Mouse (Mus musculus): Measurements from ENCODE around the gene S1pr1. TPM values are rescaled to one million over a fixed set of nuclear protein-coding genes. Genes with fewer than 3 reads are reported as not detected.

Gene S1pr1
- polyA plus RNA-seq, 1 experiment from 2014 or later = 15.7 TPM

DNA sequence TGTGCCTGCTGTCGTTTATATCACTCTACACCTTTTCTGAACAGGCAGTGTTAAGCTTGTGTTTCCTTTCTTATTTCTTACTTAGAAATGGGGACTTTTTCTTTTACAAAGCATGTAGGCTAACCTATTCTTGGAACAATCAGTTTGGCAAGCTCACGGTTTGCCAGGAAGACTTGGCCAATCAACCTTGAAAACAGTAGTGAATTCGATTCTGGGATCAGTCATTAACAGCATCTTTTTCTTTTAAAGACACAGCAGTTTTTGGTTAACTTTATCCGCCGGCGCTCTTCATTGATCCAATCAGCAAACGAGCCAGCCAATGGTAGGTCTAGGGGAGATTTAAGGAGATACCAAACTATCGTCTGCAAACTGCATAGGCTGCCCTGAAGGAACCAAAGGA is 31.6 kb upstream of the S1pr1 start:
- DNase-seq (ENCODE audit: low spot score) = no peak
- Histone ChIP-seq H3K4me2 (ENCODE audit: low read depth) (no peak overlapping the region), H3K9me3 (ENCODE audit: control insufficient read depth, low read length) (no peaks in the 10 kb centered on the region), H3K9ac (ENCODE audit: low read length) (no peak overlapping the region), H3K27ac (ENCODE audit: low read depth, low read length) (no peak overlapping the region), H3K4me3 (ENCODE audit: low read depth, low read length) (no peak overlapping the region), H3K27me3 (ENCODE audit: control insufficient read depth, insufficient read depth, low read length) (no peaks in the 10 kb centered on the region), H3K4me1 (ENCODE audit: control insufficient read depth, insufficient read depth, low read length) (no peaks in the 10 kb centered on the region), H3K36me3 (ENCODE audit: control insufficient read depth, insufficient read depth, low read length) (no peaks in the 10 kb centered on the region)
- ATAC-seq (ENCODE audit: insufficient read depth, low FRiP score, low TSS enrichment) = no peak
- 90% methylated on average over 8 of the region's 8 CpGs for WGBS

DNA sequence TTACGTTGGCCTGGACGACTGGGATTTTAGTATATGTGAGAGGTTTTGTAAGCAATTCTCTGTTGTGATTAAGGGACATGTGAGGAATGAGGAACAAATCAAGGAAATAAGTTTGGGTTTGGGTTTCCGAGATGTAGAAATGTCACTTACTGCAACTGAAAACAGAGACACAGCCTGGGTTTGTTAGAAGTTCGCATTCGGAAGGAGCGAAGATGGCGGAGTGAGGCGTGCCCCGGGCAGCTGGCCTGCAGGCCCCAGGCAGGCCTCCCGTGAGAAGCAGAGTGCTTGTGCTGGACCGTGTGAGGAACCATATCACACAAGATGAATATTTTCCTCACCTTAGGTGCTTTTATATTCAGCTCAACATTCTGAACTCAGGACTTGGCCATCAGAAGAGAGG is 30.2 kb upstream of the S1pr1 start:
- WGBS = 95% methylated on average over 11 of the region's 11 CpGs
- Histone ChIP-seq H3K4me3 (ENCODE audit: low read depth, low read length) (no peak overlapping the region), H3K9me3 (ENCODE audit: control insufficient read depth, low read length) (no peaks in the 10 kb centered on the region), H3K27me3 (ENCODE audit: control insufficient read depth, insufficient read depth, low read length) (no peaks in the 10 kb centered on the region), H3K4me1 (ENCODE audit: control insufficient read depth, insufficient read depth, low read length) (no peaks in the 10 kb centered on the region), H3K4me2 (ENCODE audit: low read depth) (no peak overlapping the region), H3K9ac (ENCODE audit: low read length) (no peak overlapping the region), H3K27ac (ENCODE audit: low read depth, low read length) (no peak overlapping the region), H3K36me3 (ENCODE audit: control insufficient read depth, insufficient read depth, low read length) (no peaks in the 10 kb centered on the region)
- ATAC-seq (ENCODE audit: insufficient read depth, low FRiP score, low TSS enrichment) (no peak), DNase-seq (ENCODE audit: low spot score) (no peak)

DNA sequence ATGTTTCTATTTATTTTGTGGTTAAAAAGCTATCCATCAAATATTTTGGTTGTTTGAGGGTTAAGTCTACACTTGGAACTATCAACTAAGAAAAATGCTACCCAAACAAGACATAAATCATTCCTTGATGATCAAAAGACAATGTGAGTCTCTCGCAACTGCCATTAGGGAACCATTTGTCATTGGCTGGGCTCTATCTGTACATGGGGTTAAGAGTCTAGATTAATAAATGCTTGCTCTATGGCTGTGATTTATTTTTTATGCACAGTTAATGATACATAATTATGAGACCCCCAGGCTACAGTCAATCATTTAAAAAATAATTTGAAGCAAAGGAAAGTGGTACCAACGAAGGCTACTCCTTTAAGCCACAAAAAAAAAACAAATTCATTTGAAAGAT is 23.7 kb upstream of the S1pr1 start:
- Histone ChIP-seq H3K27me3 (ENCODE audit: control insufficient read depth, insufficient read depth, low read length) (no peaks in the 10 kb centered on the region), H3K9me3 (ENCODE audit: control insufficient read depth, low read length) (no peaks in the 10 kb centered on the region), H3K27ac (ENCODE audit: low read depth, low read length) (no peak overlapping the region), H3K4me3 (ENCODE audit: low read depth, low read length) (no peak overlapping the region), H3K36me3 (ENCODE audit: control insufficient read depth, insufficient read depth, low read length) (no peaks in the 10 kb centered on the region), H3K9ac (ENCODE audit: low read length) (no peak overlapping the region), H3K4me2 (ENCODE audit: low read depth) (no peak overlapping the region), H3K4me1 (ENCODE audit: control insufficient read depth, insufficient read depth, low read length) (no peaks in the 10 kb centered on the region)
- WGBS = 46% methylated on average over 2 of the region's 2 CpGs
- no peak for DNase-seq (ENCODE audit: low spot score)
- ATAC-seq (ENCODE audit: insufficient read depth, low FRiP score, low TSS enrichment) = no peak

DNA sequence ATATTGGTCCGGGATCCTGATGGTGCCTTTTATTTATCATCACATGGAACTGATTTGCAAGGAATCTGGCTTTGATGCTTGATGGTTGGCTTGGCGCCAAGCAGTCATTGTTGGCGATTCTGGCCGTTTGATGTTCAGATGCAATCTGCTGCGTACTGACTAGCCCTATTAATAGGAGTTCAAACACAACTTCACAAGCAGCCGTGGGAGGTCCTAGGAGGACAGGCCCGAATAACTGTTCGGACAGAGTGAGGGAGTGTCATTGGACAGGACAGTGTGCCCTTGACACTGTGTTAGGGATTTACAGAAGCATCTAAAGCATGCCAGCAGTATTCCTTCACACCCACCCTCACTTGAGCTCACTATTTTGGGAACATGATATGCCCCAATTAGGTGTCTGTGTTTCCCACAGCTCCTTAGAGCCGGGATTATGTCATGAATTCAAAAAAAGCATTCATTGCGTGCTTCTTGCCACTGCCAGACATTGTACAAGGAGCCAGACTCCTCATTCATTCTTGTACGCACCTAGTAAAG is 23.0 kb upstream of the S1pr1 start:
- H3K36me3 ChIP-seq (ENCODE audit: control insufficient read depth, insufficient read depth, low read length) = no peaks in the 10 kb centered on the region
- no peak overlapping the region for H3K27ac ChIP-seq (ENCODE audit: low read depth, low read length)
- ATAC-seq (ENCODE audit: insufficient read depth, low FRiP score, low TSS enrichment) = no peak
- no peak overlapping the region for H3K9ac ChIP-seq (ENCODE audit: low read length)
- WGBS = 72% methylated on average over 11 of the region's 11 CpGs
- no peaks in the 10 kb centered on the region for H3K9me3 ChIP-seq (ENCODE audit: control insufficient read depth, low read length)
- no peak overlapping the region for H3K4me2 ChIP-seq (ENCODE audit: low read depth)
- H3K4me3 ChIP-seq (ENCODE audit: low read depth, low read length) = no peak overlapping the region
- DNase-seq (ENCODE audit: low spot score) = no peak
- no peaks in the 10 kb centered on the region for H3K27me3 ChIP-seq (ENCODE audit: control insufficient read depth, insufficient read depth, low read length)
- H3K4me1 ChIP-seq (ENCODE audit: control insufficient read depth, insufficient read depth, low read length) = no peaks in the 10 kb centered on the region

DNA sequence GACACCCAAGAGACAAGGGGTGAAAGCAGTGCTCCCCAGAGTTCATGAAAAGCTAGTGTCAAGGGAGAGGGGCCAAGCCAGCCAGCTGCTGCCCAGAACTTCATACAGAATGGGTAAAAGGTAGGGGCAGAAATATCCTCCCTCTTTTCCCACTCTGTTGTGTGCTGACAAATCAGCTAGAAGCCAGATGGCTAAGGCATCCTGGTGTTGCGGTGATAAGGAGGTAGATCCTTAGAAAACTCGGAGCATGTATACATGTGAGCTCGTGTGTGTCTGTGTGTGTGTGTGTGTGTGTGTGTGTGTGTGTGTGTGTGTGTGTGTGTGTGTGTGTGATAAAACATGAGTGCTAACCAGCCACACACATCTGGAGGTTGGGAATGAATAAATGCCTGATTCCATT is 20.7 kb upstream of the S1pr1 start:
- Histone ChIP-seq H3K27me3 (ENCODE audit: control insufficient read depth, insufficient read depth, low read length) (no peaks in the 10 kb centered on the region), H3K4me2 (ENCODE audit: low read depth) (no peak overlapping the region), H3K36me3 (ENCODE audit: control insufficient read depth, insufficient read depth, low read length) (no peaks in the 10 kb centered on the region), H3K9ac (ENCODE audit: low read length) (no peak overlapping the region), H3K4me3 (ENCODE audit: low read depth, low read length) (no peak overlapping the region), H3K27ac (ENCODE audit: low read depth, low read length) (no peak overlapping the region), H3K9me3 (ENCODE audit: control insufficient read depth, low read length) (no peaks in the 10 kb centered on the region), H3K4me1 (ENCODE audit: control insufficient read depth, insufficient read depth, low read length) (no peaks in the 10 kb centered on the region)
- 94% methylated on average over 3 of the region's 3 CpGs for WGBS
- ATAC-seq (ENCODE audit: insufficient read depth, low FRiP score, low TSS enrichment) (no peak), DNase-seq (ENCODE audit: low spot score) (no peak)

DNA sequence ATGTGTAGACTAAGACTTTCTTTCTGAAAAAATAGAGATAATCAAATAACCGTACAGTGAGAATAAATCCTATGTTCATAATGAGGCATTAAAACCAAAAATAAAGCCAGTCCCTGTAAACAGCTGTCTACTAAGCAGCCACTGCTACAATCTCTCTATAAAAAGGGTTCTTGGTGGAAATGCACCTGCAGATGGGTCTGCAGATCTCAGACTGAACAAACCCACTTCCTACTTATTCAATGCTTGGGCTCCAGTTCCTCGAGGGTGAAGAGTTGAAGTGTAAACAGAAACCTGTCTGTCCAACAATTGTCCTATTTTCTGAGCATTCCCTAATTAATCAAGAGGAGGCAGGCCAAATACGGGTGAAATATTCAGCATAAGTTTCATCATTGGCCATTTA is 20.0 kb upstream of the S1pr1 start:
- no peaks in the 10 kb centered on the region for H3K27me3 ChIP-seq (ENCODE audit: control insufficient read depth, insufficient read depth, low read length)
- H3K4me1 ChIP-seq (ENCODE audit: control insufficient read depth, insufficient read depth, low read length) = no peaks in the 10 kb centered on the region
- ATAC-seq (ENCODE audit: insufficient read depth, low FRiP score, low TSS enrichment) (no peak), DNase-seq (ENCODE audit: low spot score) (no peak)
- no peak overlapping the region for H3K4me3 ChIP-seq (ENCODE audit: low read depth, low read length)
- H3K4me2 ChIP-seq (ENCODE audit: low read depth) = no peak overlapping the region
- no peaks in the 10 kb centered on the region for H3K9me3 ChIP-seq (ENCODE audit: control insufficient read depth, low read length)
- H3K9ac ChIP-seq (ENCODE audit: low read length) = no peak overlapping the region
- H3K27ac ChIP-seq (ENCODE audit: low read depth, low read length) = no peak overlapping the region
- no peaks in the 10 kb centered on the region for H3K36me3 ChIP-seq (ENCODE audit: control insufficient read depth, insufficient read depth, low read length)
- WGBS = 81% methylated on average over 3 of the region's 3 CpGs

DNA sequence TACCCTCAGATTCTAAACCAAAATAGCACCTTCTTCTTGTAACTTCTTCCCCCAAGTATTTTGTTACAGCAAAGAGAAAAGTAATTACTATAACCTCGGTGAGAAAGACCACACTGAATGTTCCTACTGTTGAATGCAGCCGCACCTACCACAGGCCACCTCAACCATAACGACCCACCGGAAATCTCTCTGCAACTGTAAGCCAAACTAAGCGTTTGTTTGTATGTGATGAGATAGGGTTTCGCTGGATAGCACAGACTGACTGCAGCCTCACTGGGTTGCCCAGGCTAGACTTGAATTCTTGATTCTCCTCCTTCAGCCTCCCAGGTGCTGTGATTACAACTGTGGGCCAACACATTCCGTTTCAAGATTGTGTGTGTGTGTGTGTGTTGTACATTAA is 15.5 kb upstream of the S1pr1 start:
- ATAC-seq (ENCODE audit: insufficient read depth, low FRiP score, low TSS enrichment) (no peak), DNase-seq (ENCODE audit: low spot score) (no peak)
- Histone ChIP-seq H3K4me1 (ENCODE audit: control insufficient read depth, insufficient read depth, low read length) (no peaks in the 10 kb centered on the region), H3K4me2 (ENCODE audit: low read depth) (no peak overlapping the region), H3K9me3 (ENCODE audit: control insufficient read depth, low read length) (no peaks in the 10 kb centered on the region), H3K27ac (ENCODE audit: low read depth, low read length) (no peak overlapping the region), H3K4me3 (ENCODE audit: low read depth, low read length) (no peak overlapping the region), H3K9ac (ENCODE audit: low read length) (no peak overlapping the region), H3K36me3 (ENCODE audit: control insufficient read depth, insufficient read depth, low read length) (no peaks in the 10 kb centered on the region), H3K27me3 (ENCODE audit: control insufficient read depth, insufficient read depth, low read length) (no peaks in the 10 kb centered on the region)
- 91% methylated on average over 7 of the region's 7 CpGs for WGBS

DNA sequence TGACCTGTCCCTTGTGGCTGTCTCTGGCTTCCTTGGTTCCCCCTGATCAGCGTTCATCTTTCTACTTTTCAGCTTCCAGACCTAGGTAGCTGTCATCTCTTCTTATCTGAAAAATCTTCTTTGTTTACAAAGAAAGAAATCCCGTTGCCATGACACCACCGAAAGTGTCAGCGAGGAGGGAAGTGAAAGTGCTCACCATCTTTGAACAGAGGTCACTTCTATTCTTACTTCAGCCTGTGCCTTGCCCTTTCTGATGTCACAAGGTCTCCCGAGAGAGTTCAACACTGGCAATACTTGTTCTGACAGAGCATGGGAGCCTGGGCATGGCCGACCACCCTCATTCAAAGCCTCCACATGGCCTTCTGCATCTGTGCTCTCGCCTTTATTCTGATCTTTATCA is 14.3 kb upstream of the S1pr1 start:
- H3K4me3 ChIP-seq (ENCODE audit: low read depth, low read length) = no peak overlapping the region
- no peaks in the 10 kb centered on the region for H3K9me3 ChIP-seq (ENCODE audit: control insufficient read depth, low read length)
- no peaks in the 10 kb centered on the region for H3K4me1 ChIP-seq (ENCODE audit: control insufficient read depth, insufficient read depth, low read length)
- no peaks in the 10 kb centered on the region for H3K27me3 ChIP-seq (ENCODE audit: control insufficient read depth, insufficient read depth, low read length)
- H3K27ac ChIP-seq (ENCODE audit: low read depth, low read length) = no peak overlapping the region
- no peak overlapping the region for H3K9ac ChIP-seq (ENCODE audit: low read length)
- DNase-seq (ENCODE audit: low spot score) (no peak), ATAC-seq (ENCODE audit: insufficient read depth, low FRiP score, low TSS enrichment) (no peak)
- no peaks in the 10 kb centered on the region for H3K36me3 ChIP-seq (ENCODE audit: control insufficient read depth, insufficient read depth, low read length)
- WGBS = 76% methylated on average over 7 of the region's 7 CpGs
- H3K4me2 ChIP-seq (ENCODE audit: low read depth) = no peak overlapping the region

DNA sequence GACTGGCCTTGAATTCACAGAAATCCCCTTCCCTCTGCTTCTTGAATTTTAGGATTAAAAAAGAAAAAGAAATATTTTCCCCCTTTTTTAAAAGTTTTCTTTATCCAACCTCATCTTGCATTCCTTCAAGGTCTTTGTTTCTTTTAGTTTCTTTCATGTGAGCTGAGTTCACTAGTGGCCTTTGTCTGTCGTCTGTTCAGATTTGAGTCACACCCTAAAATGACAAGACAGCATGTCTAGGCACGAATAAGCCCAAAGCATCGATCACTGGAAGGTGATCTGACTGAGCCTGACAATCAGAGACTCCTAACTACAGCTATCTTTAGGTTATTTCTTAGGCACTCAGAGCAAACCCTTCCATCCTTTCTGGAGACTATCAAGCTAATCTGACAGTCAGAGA is 13.3 kb upstream of the S1pr1 start:
- DNase-seq (ENCODE audit: low spot score) (no peak), ATAC-seq (ENCODE audit: insufficient read depth, low FRiP score, low TSS enrichment) (no peak)
- Histone ChIP-seq H3K27ac (ENCODE audit: low read depth, low read length) (no peak overlapping the region), H3K27me3 (ENCODE audit: control insufficient read depth, insufficient read depth, low read length) (no peaks in the 10 kb centered on the region), H3K9me3 (ENCODE audit: control insufficient read depth, low read length) (no peaks in the 10 kb centered on the region), H3K4me1 (ENCODE audit: control insufficient read depth, insufficient read depth, low read length) (no peaks in the 10 kb centered on the region), H3K4me2 (ENCODE audit: low read depth) (no peak overlapping the region), H3K9ac (ENCODE audit: low read length) (no peak overlapping the region), H3K36me3 (ENCODE audit: control insufficient read depth, insufficient read depth, low read length) (no peaks in the 10 kb centered on the region), H3K4me3 (ENCODE audit: low read depth, low read length) (no peak overlapping the region)
- 69% methylated on average over 3 of the region's 3 CpGs for WGBS

Measured in neural tube, embryonic 11.5 days (tissue).